Mouse (Mus musculus) neural tube, embryonic 14.5 days (tissue): ENCODE data around the gene Morn5. TPM values are rescaled to one million over a fixed set of nuclear protein-coding genes. Genes with fewer than 3 reads are reported as not detected.

Source experiments
- ATAC-seq: fragments of 200-750 bp; cut with Nextera tagmentation; 2 replicates; pipeline ENCODE4 v1.8.0; 2017; ENCODE audit warnings: low read depth, mild to moderate bottlenecking, moderate TSS enrichment, moderate library complexity
- H3K27ac ChIP-seq: fragments of 300-500 bp; sonication (generic); 2 replicates; pipeline ENCODE4 v1.5.1; 2014; ENCODE audit warnings: low read depth, mild to moderate bottlenecking, control low read depth, low read length, moderate library complexity, mixed read lengths
- H3K27me3 ChIP-seq: fragments of 300-500 bp; sonication (generic); 2 replicates; pipeline ENCODE4 v1.6.1; 2014; ENCODE audit warnings: low read length; ENCODE audit not compliant: control insufficient read depth, insufficient read depth
- H3K36me3 ChIP-seq: fragments of 300-500 bp; sonication (generic); 2 replicates; pipeline ENCODE4 v1.6.1; 2014; ENCODE audit warnings: low read length, mixed read lengths; ENCODE audit not compliant: control insufficient read depth, insufficient read depth
- H3K4me1 ChIP-seq: fragments of 300-500 bp; sonication (generic); 2 replicates; pipeline ENCODE4 v1.6.1; 2014; ENCODE audit warnings: low read length; ENCODE audit not compliant: control insufficient read depth, insufficient read depth
- H3K4me2 ChIP-seq: fragments of 300-500 bp; sonication (generic); 2 replicates; pipeline ENCODE4 v1.6.1; 2014; ENCODE audit warnings: mild to moderate bottlenecking, low read depth, low read length, control low read depth
- H3K4me3 ChIP-seq: fragments of 300-500 bp; sonication (generic); 2 replicates; pipeline ENCODE4 v1.5.1; 2014; ENCODE audit warnings: low read depth, low read length, control low read depth, mixed read lengths
- H3K9ac ChIP-seq: fragments of 300-500 bp; sonication (generic); replicated peaks from 2 replicates; pipeline ENCODE4 v1.6.1; 2014; ENCODE audit warnings: low read depth, mild to moderate bottlenecking, control low read depth, low read length, mixed read lengths
- H3K9me3 ChIP-seq: fragments of 300-500 bp; sonication (generic); 2 replicates; pipeline ENCODE4 v1.6.1; 2016; ENCODE audit warnings: low read length; ENCODE audit not compliant: control insufficient read depth
- whole genome bisulfite sequencing: fragments of 180-500 bp; shearing (Covaris S2); extraction: QIAGEN DNeasy Blood & Tissue Kit; methylation state at CpG from one replicate; pipeline ENCODE4 v1.1.7; 2014; 5-methylcytosine and 5-hydroxymethylcytosine counted together
- polyA plus RNA-seq: library from polyadenylated mRNA; unstranded; fragments of >200 nt; fragmentation: Nextera tagmentation; extraction: Ambion mirVana; gene quantifications from 2 replicates; pipeline ENCODE4 v1.2.1, GENCODE M21; 2014

The Morn5 gene
- polyA plus RNA-seq, 1 experiment from 2014 or later, result 1.3 TPM

- peak; percentile 38; the same call in 1 of the 2 replicates for ATAC-seq
- peaks cover 40% of the 10 kb centered on the region for H3K27me3 ChIP-seq
- WGBS, result under 1% methylated on average over 49 of the region's 58 CpGs
- H3K27ac ChIP-seq, result no peak within 1 kb of the TSS
- H3K4me2 ChIP-seq, result peak within 1 kb of the TSS; percentile 45
- peak within 1 kb of the TSS; percentile 24 for H3K4me3 ChIP-seq
- H3K9ac ChIP-seq, result 0 out of 2 replicates have a peak within 1 kb of the TSS, but pooled peaks have one; percentile 7
- H3K9me3 ChIP-seq, result no peaks in the 10 kb centered on the region
- peaks cover 20% of the 10 kb centered on the region for H3K4me1 ChIP-seq
- H3K36me3 ChIP-seq, result no peaks in the 10 kb centered on the region
Measured at GRCm38 (mm10) chr2:36104956-36105741, 55.9 kb downstream of the Morn5 start, which contains the start of gene Lhx6. Lhx6 (minus strand) TSS chr2:36105408.

GRCm38 (mm10) chr2:36108615-36109014 is 59.4 kb downstream of the Morn5 start:
- no peak for ATAC-seq
- Histone ChIP-seq H3K4me2 (no peak overlapping the region), H3K4me3 (no peak overlapping the region), H3K4me1 (peaks cover 14% of the 10 kb centered on the region), H3K27ac (no peak overlapping the region), H3K9ac (no peak overlapping the region), H3K9me3 (no peaks in the 10 kb centered on the region), H3K27me3 (peaks cover 24% of the 10 kb centered on the region), H3K36me3 (no peaks in the 10 kb centered on the region)
- 10% methylated on average over 7 of the region's 7 CpGs for WGBS

- no peaks in the 10 kb centered on the region for H3K4me1 ChIP-seq
- 72% methylated on average over 3 of the region's 3 CpGs for WGBS
Measured at GRCm38 (mm10) chr2:36112632-36113031, 63.4 kb downstream of the Morn5 start.

DNA sequence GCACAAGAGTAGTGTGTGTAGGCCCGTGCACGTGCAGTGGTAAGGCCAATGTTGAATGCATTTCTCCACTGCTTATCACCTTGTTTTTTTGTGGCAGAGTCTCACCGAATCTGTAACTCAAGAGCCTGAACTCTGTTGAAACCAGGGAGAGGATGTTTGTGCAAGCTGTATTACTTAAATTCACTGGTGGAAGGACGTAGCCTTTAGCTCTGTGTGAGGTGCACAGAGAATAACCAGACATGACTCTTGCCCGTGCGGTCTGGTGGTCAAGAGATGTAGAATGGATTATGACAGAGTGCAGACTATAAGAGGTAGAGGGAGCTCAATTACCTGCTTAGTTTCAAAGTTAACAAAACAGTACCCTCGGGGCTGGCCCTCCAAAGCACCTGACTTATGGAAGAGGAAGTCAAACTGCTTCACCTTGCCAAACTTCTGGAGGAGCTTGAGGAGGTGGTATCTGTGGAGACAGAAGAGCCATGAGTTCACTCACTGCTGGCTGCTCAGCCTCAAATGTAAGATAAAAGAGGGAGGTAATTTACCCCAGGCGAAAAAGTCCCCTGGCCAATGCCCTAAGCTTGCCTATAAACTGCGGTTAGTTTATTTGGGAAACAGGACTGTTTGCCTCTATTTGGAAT is 77.7 kb downstream of the Morn5 start:
- Histone ChIP-seq H3K36me3 (peaks cover 47% of the 10 kb centered on the region), H3K4me1 (no peaks in the 10 kb centered on the region), H3K4me2 (no peak overlapping the region), H3K27me3 (no peaks in the 10 kb centered on the region), H3K27ac (no peak overlapping the region), H3K4me3 (no peak overlapping the region), H3K9ac (no peak overlapping the region), H3K9me3 (no peaks in the 10 kb centered on the region)
- no peak for ATAC-seq
- WGBS, result 92% methylated on average over 9 of the region's 9 CpGs

More at GRCm38 (mm10) chr2:36112632-36113031, 63.4 kb downstream of the Morn5 start:
- Histone ChIP-seq H3K4me3 (no peak overlapping the region), H3K36me3 (peaks cover 11% of the 10 kb centered on the region), H3K4me2 (no peak overlapping the region), H3K27ac (no peak overlapping the region), H3K9me3 (no peaks in the 10 kb centered on the region), H3K9ac (no peak overlapping the region), H3K27me3 (peaks cover 4% of the 10 kb centered on the region)
- no peak for ATAC-seq

DNA sequence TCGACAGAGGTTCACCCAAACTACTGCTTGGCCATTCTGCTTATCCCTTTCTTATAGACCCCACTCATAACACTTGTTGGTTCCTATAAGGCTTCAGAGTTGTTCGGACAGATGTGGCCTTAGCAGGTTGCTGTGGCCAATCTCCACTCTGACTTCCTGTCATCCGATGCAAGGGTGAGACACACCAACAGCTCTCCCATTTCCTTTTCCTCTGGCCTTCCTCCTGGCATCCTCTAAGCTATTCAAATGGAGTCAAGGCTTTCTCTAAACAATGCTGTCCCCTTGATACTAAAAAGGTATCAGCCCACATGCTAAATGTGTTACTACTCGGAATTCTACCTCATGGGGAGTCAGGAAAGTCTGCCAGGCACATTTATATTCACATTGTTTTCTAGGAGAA is 78.7 kb downstream of the Morn5 start:
- no peak overlapping the region for H3K4me3 ChIP-seq
- peaks cover 41% of the 10 kb centered on the region for H3K36me3 ChIP-seq
- H3K4me1 ChIP-seq, result no peaks in the 10 kb centered on the region
- H3K4me2 ChIP-seq, result no peak overlapping the region
- ATAC-seq, result no peak
- WGBS, result 79% methylated on average over 4 of the region's 4 CpGs
- no peak overlapping the region for H3K27ac ChIP-seq
- no peak overlapping the region for H3K9ac ChIP-seq
- H3K9me3 ChIP-seq, result no peaks in the 10 kb centered on the region
- H3K27me3 ChIP-seq, result no peaks in the 10 kb centered on the region

- Histone ChIP-seq H3K27ac (no peak overlapping the region), H3K9me3 (no peaks in the 10 kb centered on the region), H3K27me3 (no peaks in the 10 kb centered on the region), H3K4me2 (no peak overlapping the region), H3K4me3 (no peak overlapping the region), H3K36me3 (peaks cover 38% of the 10 kb centered on the region), H3K4me1 (no peaks in the 10 kb centered on the region), H3K9ac (no peak overlapping the region)
- ATAC-seq, result no peak
- 86% methylated on average over 3 of the region's 3 CpGs for WGBS
Measured at GRCm38 (mm10) chr2:36129051-36129450, 79.8 kb downstream of the Morn5 start.

Other genes with a start within 250 kb of the Morn5 start
- gene Ttll11, start 69.5 kb upstream of the Morn5 start, polyA plus RNA-seq, result 5.8 and 6.1 TPM in 2 replicates
- gene Ndufa8, start 52 bp upstream of the Morn5 start, polyA plus RNA-seq, result 302 and 344 TPM in 2 replicates
- gene Lhx6, start 56.0 kb downstream of the Morn5 start, polyA plus RNA-seq, result 1.6 TPM in 1 of 2 replicates, not detected in the other
- gene Mrrf, start 86.9 kb downstream of the Morn5 start, polyA plus RNA-seq, result 24.8 and 30.4 TPM in 2 replicates
- gene Rbm18, start 87.3 kb downstream of the Morn5 start, polyA plus RNA-seq, result 138 and 145 TPM in 2 replicates
- gene Ptgs1, start 181.0 kb downstream of the Morn5 start, polyA plus RNA-seq, result 2.7 and 7.7 TPM in 2 replicates